Mouse (Mus musculus): ENCODE results near the gene Tomm5.
"Not testable (repeated sequence)": the region's sequence is repeated elsewhere in the genome, so short reads cannot be mapped to it uniquely, and the experiment has no call there.

The Tomm5 gene

DNA sequence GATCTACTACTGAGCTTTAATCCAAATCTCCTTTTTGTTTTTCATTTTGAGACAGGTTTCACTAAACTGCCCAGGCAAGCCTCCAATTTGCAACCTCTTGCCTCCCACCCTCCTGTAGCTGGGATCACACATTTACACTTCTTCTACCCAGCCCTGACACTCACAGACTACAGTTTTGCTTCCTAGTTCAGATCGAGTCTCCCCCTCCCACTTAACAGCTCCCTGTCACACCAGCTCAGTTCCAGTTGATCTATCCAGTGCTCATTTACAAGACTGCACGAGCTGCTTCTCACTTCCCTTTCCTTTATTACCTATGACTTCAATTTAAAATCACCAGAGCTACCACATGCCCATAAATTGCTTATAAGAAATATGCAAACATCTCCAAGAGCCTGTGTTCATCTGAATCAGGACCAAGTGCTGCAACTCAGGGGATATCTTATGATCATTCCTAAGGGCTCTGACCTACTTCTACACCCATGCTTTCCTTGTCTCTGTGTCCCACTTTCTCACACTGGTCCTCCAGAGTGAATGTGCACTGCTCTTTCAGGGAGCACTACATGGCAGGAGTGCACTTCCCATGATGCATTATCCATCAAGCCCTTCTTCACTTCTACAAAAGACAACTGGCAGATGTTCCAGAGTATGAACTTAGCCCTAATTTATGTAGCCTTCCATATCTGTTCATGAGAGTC, 41.7 kb downstream of the Tomm5 start:
- peak; percentile 70 for ATAC-seq (ENCODE audit: low TSS enrichment)

DNA sequence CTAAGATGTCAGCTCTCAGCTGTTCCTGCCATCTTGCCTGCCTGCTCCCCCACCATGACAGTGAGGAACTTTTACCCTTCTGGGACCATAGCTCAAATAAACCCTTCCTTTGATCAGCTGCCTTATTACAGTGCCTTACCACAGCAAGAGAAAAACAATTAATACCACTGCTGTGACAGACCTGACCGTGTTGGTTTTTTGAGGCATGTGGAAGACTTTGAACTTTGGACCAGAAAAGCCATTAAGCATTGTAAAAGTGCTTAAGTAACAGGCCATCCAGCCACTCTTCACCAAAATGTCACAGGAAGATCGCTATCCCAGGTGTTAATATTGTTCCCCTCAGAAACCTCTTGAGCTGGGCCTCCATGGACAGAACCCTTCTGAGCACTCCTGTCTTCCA, 43.3 kb downstream of the Tomm5 start:
- ATAC-seq (ENCODE audit: low TSS enrichment): no peak

DNA sequence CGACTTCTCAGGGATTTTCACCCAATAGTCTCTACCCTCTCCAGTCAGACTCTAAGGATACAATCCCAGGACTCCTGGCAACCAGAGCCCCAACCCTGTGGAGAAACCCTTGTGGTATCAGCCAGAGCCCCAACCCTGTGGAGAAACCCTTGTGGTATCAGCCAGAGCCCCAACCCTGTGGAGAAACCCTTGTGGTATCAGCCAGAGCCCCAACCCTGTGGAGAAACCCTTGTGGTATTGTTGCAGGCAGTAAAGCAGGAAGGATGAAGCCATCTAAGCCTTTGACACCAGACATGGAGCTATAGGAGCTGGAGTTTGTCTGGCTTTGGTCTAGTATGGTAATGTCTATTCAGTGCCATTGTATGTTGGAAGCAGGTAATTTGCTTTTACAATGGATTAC, 44.1 kb downstream of the Tomm5 start:
- not testable (repeated sequence) for ATAC-seq (ENCODE audit: low TSS enrichment)

- 0 out of 2 replicates have a peak, but pooled peaks have one; percentile 6 for ATAC-seq (ENCODE audit: low TSS enrichment)
Observed at GRCm38 (mm10) chr4:45055451-45055850, 52.5 kb downstream of the Tomm5 start.

Measured in frontal cortex, adult (tissue).